Mouse (Mus musculus) heart, postnatal 0 days (tissue): Measurements from ENCODE around the gene Fam166b.

Experiments used
- CTCF ChIP-seq: IDR thresholded peaks from 2 replicates; pipeline ENCODE4 v1.5.1; 2016; ENCODE audit warnings: antibody characterized with exemption, control low read depth, low read depth
- EP300 ChIP-seq: IDR thresholded peaks from 2 replicates; pipeline ENCODE4 v1.6.1; 2016; ENCODE audit warnings: antibody characterized with exemption, low read depth

DNA sequence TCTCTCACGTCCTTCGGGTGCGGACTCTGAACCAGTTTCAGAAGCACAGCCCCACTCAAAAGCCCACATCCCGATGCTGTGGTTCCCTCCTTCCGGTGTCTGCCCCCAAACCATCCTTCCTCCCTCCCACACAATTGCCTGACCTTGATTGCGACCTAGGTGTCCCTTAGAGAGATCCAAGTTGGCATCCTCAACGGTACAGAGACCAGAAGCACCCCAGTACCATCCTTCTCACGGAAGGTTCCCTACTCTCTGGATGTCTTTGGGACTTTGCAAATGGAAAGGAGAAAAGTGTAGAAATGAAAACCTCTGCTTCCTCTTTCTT lies 49.6 kb upstream of the Fam166b start:
- TF ChIP-seq CTCF (no peak), EP300 (no peak)
